Mouse (Mus musculus) urinary bladder, postnatal 10 days (tissue): ENCODE data around the gene Rab3gap2.

Experiments
- DNase-seq: peaks from one replicate; pipeline ENCODE4 v3.0.0; 2022; ENCODE audit warnings: low spot score

Gene Rab3gap2

GRCm38 (mm10) chr1:185203909-185204661 lies at the start of gene Rab3gap2:
Gene Rab3gap2 (plus strand): TSS chr1:185204117.
- DNase-seq: peak; percentile 99

- DNase-seq: no peak
These were observed 30.3 kb upstream of the Rab3gap2 start for GRCm38 (mm10) chr1:185173641-185174040.

GRCm38 (mm10) chr1:185177860-185178259 lies 26.1 kb upstream of the Rab3gap2 start:
- DNase-seq: no peak

- DNase-seq: no peak
These were observed 20.2 kb upstream of the Rab3gap2 start for GRCm38 (mm10) chr1:185183591-185184330.

GRCm38 (mm10) chr1:185185556-185185955 lies 18.4 kb upstream of the Rab3gap2 start:
- no peak for DNase-seq

GRCm38 (mm10) chr1:185187135-185187785 lies 16.7 kb upstream of the Rab3gap2 start:
- no peak for DNase-seq

GRCm38 (mm10) chr1:185189901-185190300 lies 14.0 kb upstream of the Rab3gap2 start:
- DNase-seq: no peak

- DNase-seq: no peak
These were observed 11.8 kb upstream of the Rab3gap2 start for GRCm38 (mm10) chr1:185192087-185192486.

- DNase-seq: no peak
These were observed 10.4 kb upstream of the Rab3gap2 start for GRCm38 (mm10) chr1:185193509-185193908.

- no peak for DNase-seq
These were observed 7.6 kb upstream of the Rab3gap2 start for GRCm38 (mm10) chr1:185196323-185196722.

GRCm38 (mm10) chr1:185200571-185201395 lies 3.1 kb upstream of the Rab3gap2 start:
- DNase-seq: no peak

- DNase-seq: no peak
These were observed 1.9 kb upstream of the Rab3gap2 start for GRCm38 (mm10) chr1:185201994-185202393.

GRCm38 (mm10) chr1:185203196-185203908 lies 565 bp upstream of the Rab3gap2 start:
- DNase-seq: no peak

- no peak for DNase-seq
These were observed 1.2 kb downstream of the Rab3gap2 start for GRCm38 (mm10) chr1:185205090-185205489.

- no peak for DNase-seq
These were observed 4.1 kb downstream of the Rab3gap2 start for GRCm38 (mm10) chr1:185207851-185208595.

- DNase-seq: no peak
These were observed 4.8 kb downstream of the Rab3gap2 start for GRCm38 (mm10) chr1:185208766-185209165.

GRCm38 (mm10) chr1:185209641-185210176 lies 5.8 kb downstream of the Rab3gap2 start:
- DNase-seq: no peak

GRCm38 (mm10) chr1:185216360-185216759 lies 12.4 kb downstream of the Rab3gap2 start:
- no peak for DNase-seq

- DNase-seq: no peak
These were observed 12.8 kb downstream of the Rab3gap2 start for GRCm38 (mm10) chr1:185216762-185217161.

GRCm38 (mm10) chr1:185217966-185218365 lies 14.0 kb downstream of the Rab3gap2 start:
- DNase-seq: no peak
